Mouse (Mus musculus): ENCODE measurements around the gene Syt12. TPM values are rescaled to one million over a fixed set of nuclear protein-coding genes. Genes with fewer than 3 reads are reported as not detected.

Gene Syt12
- polyA plus RNA-seq, 1 experiment from 2014 or later = 2.8 TPM

DNA sequence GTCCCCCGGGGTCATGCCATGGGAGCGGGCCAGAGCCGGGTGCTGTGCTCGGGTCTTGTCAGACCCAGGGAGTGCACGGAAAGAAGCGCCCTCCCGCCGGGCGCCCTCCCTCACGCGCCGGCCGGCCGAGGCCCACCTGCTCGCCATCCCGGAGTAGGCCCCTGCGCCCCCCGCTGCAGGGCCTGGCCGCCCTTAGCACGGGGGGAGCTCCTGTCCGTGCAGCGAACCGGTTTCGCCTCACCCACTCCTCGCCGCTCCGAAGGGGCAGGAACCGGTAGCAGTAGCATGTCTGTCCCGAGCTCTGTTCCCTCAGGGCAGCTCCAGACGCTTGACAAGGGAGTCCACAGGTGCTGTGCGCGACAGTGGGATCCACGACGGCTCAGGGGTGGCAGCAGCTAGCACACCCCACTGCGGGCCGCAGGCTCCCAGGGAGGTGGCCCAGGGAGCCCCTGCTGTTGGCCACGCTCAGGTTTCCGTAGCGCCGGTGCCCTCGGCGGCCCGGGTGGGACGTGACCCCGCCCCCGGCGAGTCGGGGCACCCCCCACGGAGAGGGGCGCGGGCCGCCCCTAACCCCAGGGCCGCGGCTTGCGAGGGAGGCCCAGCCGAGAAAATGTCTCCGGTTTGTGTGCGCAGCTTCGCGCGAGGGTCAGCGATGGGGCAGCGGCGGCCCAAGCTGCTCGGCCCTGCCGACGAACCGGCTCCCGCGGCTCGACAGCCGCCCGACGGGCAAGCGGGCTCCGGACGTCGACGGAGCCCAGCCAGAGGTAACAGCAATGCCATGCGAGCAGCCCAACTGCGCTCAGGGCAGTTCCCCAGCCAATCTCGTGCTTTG, 79.2 kb downstream of the Syt12 start, which contains the start of gene Kdm2a:
Gene Kdm2a (minus strand): TSS at position 488 of the 832 bp plus-strand sequence.
- Histone ChIP-seq H3K9ac (replicated peaks; ENCODE audit: low read length) (peak within 1 kb of the TSS; percentile 82), H3K4me1 (ENCODE audit: insufficient read depth, low read length) (peaks cover 19% of the 10 kb centered on the region), H3K27me3 (ENCODE audit: insufficient read depth, low read length) (no peaks in the 10 kb centered on the region), H3K4me3 (ENCODE audit: low read length) (peak within 1 kb of the TSS; percentile 98), H3K9me3 (ENCODE audit: low read length) (no peaks in the 10 kb centered on the region), H3K36me3 (ENCODE audit: insufficient read depth, low read length) (peaks cover 2% of the 10 kb centered on the region; the same call in 1 of the 2 replicates), H3K4me2 (replicated peaks; ENCODE audit: low read depth, low read length) (peak within 1 kb of the TSS; percentile 87), H3K27ac (ENCODE audit: low read length) (peak within 1 kb of the TSS; percentile 83)
- ATAC-seq (ENCODE audit: low FRiP score, low TSS enrichment) = peak; percentile 44
- under 1% methylated on average over 76 of the region's 82 CpGs for WGBS

DNA sequence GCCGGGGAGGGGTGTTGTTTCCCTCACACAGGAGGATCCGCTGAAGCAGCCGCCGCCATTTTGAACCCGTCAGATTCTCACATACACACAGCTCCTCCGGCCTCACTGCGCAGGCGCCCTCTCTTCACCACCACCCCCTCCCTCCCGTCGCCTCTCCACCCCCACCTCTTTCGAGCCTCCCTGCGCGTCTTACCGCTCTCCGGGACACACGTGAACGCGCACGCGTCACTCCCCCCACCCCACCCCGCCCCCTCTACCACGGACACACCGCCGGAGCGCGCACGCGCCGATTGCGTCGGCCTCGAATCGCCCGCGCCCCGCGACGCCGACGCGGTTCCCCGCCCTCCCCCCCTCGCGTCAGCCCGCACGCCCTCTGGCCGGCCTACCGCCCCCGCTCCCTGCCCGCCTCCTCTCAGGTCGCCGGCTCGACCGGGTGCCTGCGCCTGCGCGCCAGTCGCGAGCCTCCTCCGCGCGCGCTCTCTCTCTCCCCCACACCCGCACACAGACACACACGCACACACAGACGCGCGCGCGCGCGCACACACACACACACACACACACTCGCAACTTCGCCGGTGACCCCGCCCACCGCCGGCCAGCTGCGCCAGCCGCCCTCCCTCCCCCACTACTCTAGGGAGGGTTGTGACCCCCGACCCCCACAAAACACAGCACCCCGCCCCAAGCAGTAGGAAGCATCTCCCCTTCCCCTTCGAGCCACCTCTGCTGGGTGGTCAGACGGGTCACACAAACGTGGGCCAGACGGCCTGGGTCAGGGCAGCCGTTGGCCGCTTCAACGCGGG, 80.0 kb downstream of the Syt12 start:
- no peaks in the 10 kb centered on the region for H3K27me3 ChIP-seq (ENCODE audit: insufficient read depth, low read length)
- no peaks in the 10 kb centered on the region for H3K9me3 ChIP-seq (ENCODE audit: low read length)
- peaks cover 19% of the 10 kb centered on the region for H3K4me1 ChIP-seq (ENCODE audit: insufficient read depth, low read length)
- 0% methylated on average over 36 of the region's 90 CpGs for WGBS
- ATAC-seq (ENCODE audit: low FRiP score, low TSS enrichment) = peak; percentile 94
- H3K4me3 ChIP-seq (ENCODE audit: low read length) = peak overlapping the region; percentile 98
- peak overlapping the region; percentile 99 for H3K9ac ChIP-seq (replicated peaks; ENCODE audit: low read length)
- peak overlapping the region; percentile 95 for H3K27ac ChIP-seq (ENCODE audit: low read length)
- peaks cover 7% of the 10 kb centered on the region; the same call in 1 of the 2 replicates for H3K36me3 ChIP-seq (ENCODE audit: insufficient read depth, low read length)
- peak overlapping the region; percentile 87 for H3K4me2 ChIP-seq (replicated peaks; ENCODE audit: low read depth, low read length)

DNA sequence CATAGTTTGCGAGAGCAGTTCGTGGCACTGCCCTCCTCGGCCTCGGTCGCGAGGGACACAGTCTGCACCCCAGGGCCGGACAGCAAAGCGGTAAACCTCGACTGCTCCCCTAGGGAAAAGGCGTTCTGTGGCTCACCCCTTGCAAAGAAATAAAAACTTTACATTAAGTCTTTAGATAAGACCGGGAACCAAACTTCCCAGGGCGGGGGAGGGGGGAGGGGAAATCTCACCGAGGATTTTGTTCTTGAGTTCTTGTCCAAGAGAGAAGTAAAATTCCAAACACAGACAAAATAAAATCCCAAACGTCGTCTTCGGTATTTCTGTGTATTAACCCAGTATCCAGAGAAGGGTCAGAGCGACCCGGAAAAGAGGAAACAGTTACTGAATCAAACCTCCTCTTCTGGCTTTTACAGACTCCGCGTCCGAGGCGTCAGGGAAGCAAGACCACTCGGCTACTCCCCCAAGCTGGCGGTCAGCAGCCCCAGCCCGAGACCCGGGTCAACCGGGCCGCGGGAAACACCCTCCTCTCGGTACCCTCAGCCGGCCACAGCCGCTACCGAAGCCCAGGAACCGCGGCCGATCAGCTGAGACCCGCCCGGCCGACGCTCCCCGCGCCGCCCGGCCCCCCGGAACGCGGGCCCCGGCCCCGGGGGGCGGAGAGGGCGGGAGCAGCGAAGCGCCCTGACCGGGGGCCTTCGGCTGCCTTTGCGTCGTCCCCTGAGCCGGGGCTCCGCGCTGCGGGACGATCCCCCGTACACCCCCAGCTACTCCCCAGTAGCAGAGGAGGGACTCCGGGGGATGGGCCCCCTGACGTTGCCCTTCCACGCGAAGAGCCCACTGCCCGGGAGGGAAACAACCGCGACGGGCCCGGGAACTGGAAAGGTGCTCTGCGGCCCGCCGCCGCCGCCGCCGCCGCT, 80.9 kb downstream of the Syt12 start:
- Histone ChIP-seq H3K9me3 (ENCODE audit: low read length) (no peaks in the 10 kb centered on the region), H3K36me3 (ENCODE audit: insufficient read depth, low read length) (peaks cover 10% of the 10 kb centered on the region; the same call in 1 of the 2 replicates), H3K4me2 (replicated peaks; ENCODE audit: low read depth, low read length) (peak overlapping the region; percentile 84), H3K4me1 (ENCODE audit: insufficient read depth, low read length) (peaks cover 19% of the 10 kb centered on the region), H3K27me3 (ENCODE audit: insufficient read depth, low read length) (no peaks in the 10 kb centered on the region), H3K9ac (replicated peaks; ENCODE audit: low read length) (peak overlapping the region; percentile 99), H3K27ac (ENCODE audit: low read length) (peak overlapping the region; percentile 95), H3K4me3 (ENCODE audit: low read length) (peak overlapping the region; percentile 98)
- under 1% methylated on average over 57 of the region's 80 CpGs for WGBS
- ATAC-seq (ENCODE audit: low FRiP score, low TSS enrichment) = peak; percentile 37

Other genes with a start within 250 kb of the Syt12 start
- 34.2 and 36.3 TPM in 2 replicates for gene Pold4, start 245.5 kb downstream of the Syt12 start, polyA plus RNA-seq (2015; fragmentation: Nextera tagmentation; extraction: Ambion mirVana)
- 22.9 and 24.3 TPM in 2 replicates for gene Ssh3, start 208.3 kb downstream of the Syt12 start, polyA plus RNA-seq (2015; fragmentation: Nextera tagmentation; extraction: Ambion mirVana)
- 7.4 and 9.0 TPM in 2 replicates for gene Ankrd13d, start 194.3 kb downstream of the Syt12 start, polyA plus RNA-seq (2015; fragmentation: Nextera tagmentation; extraction: Ambion mirVana)
- 15.9 and 20.0 TPM in 2 replicates for gene Grk2, start 171.2 kb downstream of the Syt12 start, polyA plus RNA-seq (2015; fragmentation: Nextera tagmentation; extraction: Ambion mirVana)
- 47.5 and 56.2 TPM in 2 replicates for gene Kdm2a, start 79.2 kb downstream of the Syt12 start, polyA plus RNA-seq (2015; fragmentation: Nextera tagmentation; extraction: Ambion mirVana)
- 46.3 and 57.9 TPM in 2 replicates for gene Rhod, start 38.0 kb downstream of the Syt12 start, polyA plus RNA-seq (2015; fragmentation: Nextera tagmentation; extraction: Ambion mirVana)
- 0.22 TPM in 1 of 2 replicates, not detected in the other for gene 2010003K11Rik, start 21.1 kb upstream of the Syt12 start, polyA plus RNA-seq (2015; fragmentation: Nextera tagmentation; extraction: Ambion mirVana)
- 56.3 and 70.9 TPM in 2 replicates for gene Pcx, start 33.0 kb upstream of the Syt12 start, polyA plus RNA-seq (2015; fragmentation: Nextera tagmentation; extraction: Ambion mirVana)
- 4.5 and 6.0 TPM in 2 replicates for gene Lrfn4, start 138.2 kb upstream of the Syt12 start, polyA plus RNA-seq (2015; fragmentation: Nextera tagmentation; extraction: Ambion mirVana)
- gene Rce1, start 148.2 kb upstream of the Syt12 start, polyA plus RNA-seq (2015; fragmentation: Nextera tagmentation; extraction: Ambion mirVana) = 92.4 and 96.0 TPM in 2 replicates
- gene Gm960, start 221.2 kb upstream of the Syt12 start, polyA plus RNA-seq (2015; fragmentation: Nextera tagmentation; extraction: Ambion mirVana) = 2.0 and 4.3 TPM in 2 replicates
- gene Sptbn2, start 233.7 kb upstream of the Syt12 start, polyA plus RNA-seq (2015; fragmentation: Nextera tagmentation; extraction: Ambion mirVana) = 3.2 and 3.8 TPM in 2 replicates